Mouse (Mus musculus) heart, embryonic 14.5 days (tissue): ENCODE data around the gene Kif28. TPM values are rescaled to one million over a fixed set of nuclear protein-coding genes. Genes with fewer than 3 reads are reported as not detected.
"Not testable (repeated sequence)": the region's sequence is repeated elsewhere in the genome, so short reads cannot be mapped to it uniquely, and the experiment has no call there.

Source experiments
- ATAC-seq: fragments of 200-750 bp; cut with Nextera tagmentation; 2 replicates; pipeline ENCODE4 v1.8.0; 2017; ENCODE audit warnings: low read depth, moderate TSS enrichment; ENCODE audit not compliant: insufficient number of reproducible peaks, insufficient read depth, low FRiP score
- H3K27ac ChIP-seq, 2 experiments: fragments of 200-500 bp in 1 of 2; fragments of 300-500 bp in 1 of 2; sonication (generic) in 1 of 2; replicated peaks in 1 of 2; 2 replicates each; pipeline ENCODE4 v1.5.1; 2012 to 2014; ENCODE audit warnings: low read depth in 2 of 2, low read length in 2 of 2, control low read depth in 1 of 2, mild to moderate bottlenecking in 1 of 2, mixed read lengths in 1 of 2; ENCODE audit not compliant: control insufficient read depth in 1 of 2, insufficient read depth in 1 of 2
- H3K27me3 ChIP-seq: fragments of 300-500 bp; sonication (generic); 2 replicates; pipeline ENCODE4 v1.6.1; 2014; ENCODE audit warnings: mild to moderate bottlenecking, low read length, control low read depth; ENCODE audit not compliant: control insufficient read depth, insufficient read depth
- H3K36me3 ChIP-seq: fragments of 300-500 bp; sonication (generic); 2 replicates; pipeline ENCODE4 v1.6.1; 2014; ENCODE audit warnings: mild to moderate bottlenecking, control low read depth, low read length, mixed read lengths; ENCODE audit not compliant: control insufficient read depth, insufficient read depth
- H3K4me1 ChIP-seq, 2 experiments: fragments of 200-500 bp in 1 of 2; fragments of 300-500 bp in 1 of 2; sonication (generic) in 1 of 2; 2 replicates each; pipeline ENCODE4 v1.6.1; 2012 to 2014; ENCODE audit warnings: low read length in 2 of 2, control low read depth in 1 of 2, mixed read lengths in 1 of 2; ENCODE audit not compliant: control insufficient read depth in 2 of 2, insufficient read depth in 2 of 2
- H3K4me2 ChIP-seq: fragments of 300-500 bp; sonication (generic); 2 replicates; pipeline ENCODE4 v1.6.1; 2014; ENCODE audit warnings: mild to moderate bottlenecking, low read length
- H3K4me3 ChIP-seq, 2 experiments: fragments of 200-500 bp in 1 of 2; fragments of 300-500 bp in 1 of 2; sonication (generic) in 1 of 2; 2 replicates each; pipeline ENCODE4 v1.5.1; 2012 to 2014; ENCODE audit warnings: low read length in 2 of 2, mild to moderate bottlenecking in 2 of 2, control low read depth in 1 of 2, low read depth in 1 of 2, moderate library complexity in 1 of 2; ENCODE audit not compliant: control insufficient read depth in 1 of 2, insufficient read depth in 1 of 2
- H3K9ac ChIP-seq: fragments of 300-500 bp; sonication (generic); 2 replicates; pipeline ENCODE4 v1.6.1; 2014; ENCODE audit warnings: mild to moderate bottlenecking, low read length
- H3K9me3 ChIP-seq: fragments of 300-500 bp; sonication (generic); 2 replicates; pipeline ENCODE4 v1.6.1; 2016; ENCODE audit warnings: low read length, control low read depth; ENCODE audit not compliant: control insufficient read depth
- WGBS: fragments of 180-500 bp; shearing (Covaris S2); extraction: QIAGEN DNeasy Blood & Tissue Kit; methylation state at CpG from one replicate; pipeline ENCODE4 v1.1.7; 2014; 5-methylcytosine and 5-hydroxymethylcytosine counted together
- polyA plus RNA-seq: library from polyadenylated mRNA; unstranded; fragments of >200 nt; fragmentation: Nextera tagmentation; extraction: Ambion mirVana; gene quantifications from 2 replicates; pipeline ENCODE4 v1.2.1, GENCODE M21; 2014

The Kif28 gene
- polyA plus RNA-seq, 1 experiment from 2014 or later: 0.11 TPM

DNA sequence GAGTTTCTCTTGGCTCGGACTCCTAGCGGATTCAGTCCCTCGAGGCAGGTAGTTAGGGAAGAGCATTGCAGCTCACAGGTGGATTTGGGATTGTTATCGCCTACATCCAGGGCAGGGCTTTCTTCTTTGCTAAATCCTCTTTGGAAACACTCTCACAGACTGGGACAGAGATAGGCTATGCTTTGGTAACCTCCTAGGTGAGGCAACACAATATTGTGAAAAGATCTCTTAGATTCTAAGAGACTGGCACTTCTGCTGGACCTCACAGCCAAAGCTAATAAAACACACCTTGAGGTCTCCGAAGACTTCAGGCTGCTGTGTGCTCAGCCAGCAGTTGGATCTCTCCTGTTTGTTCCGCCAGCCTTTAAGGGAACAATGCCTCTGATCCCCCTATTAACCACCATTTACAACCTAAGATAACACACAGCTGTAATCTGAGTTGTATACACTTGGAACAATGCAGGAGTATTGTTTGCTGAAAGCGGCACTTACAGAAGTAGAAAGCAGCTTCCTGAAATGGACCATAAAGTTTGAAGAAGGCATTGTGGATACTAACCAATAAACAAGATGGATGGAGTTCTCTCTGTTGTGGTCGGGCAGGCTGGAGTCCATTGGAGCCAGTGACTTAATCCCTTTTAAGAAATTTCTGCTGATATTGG lies 22.1 kb downstream of the Kif28 start:
- 78% methylated on average over 8 of the region's 8 CpGs for WGBS
- ATAC-seq: no peak
- Histone ChIP-seq H3K36me3 (no peaks in the 10 kb centered on the region), H3K27me3 (no peaks in the 10 kb centered on the region), H3K4me1 (no peaks in the 10 kb centered on the region), H3K9me3 (no peaks in the 10 kb centered on the region), H3K4me3 (no peak overlapping the region), H3K4me2 (no peak overlapping the region), H3K9ac (no peak overlapping the region), H3K27ac (no peak overlapping the region)

DNA sequence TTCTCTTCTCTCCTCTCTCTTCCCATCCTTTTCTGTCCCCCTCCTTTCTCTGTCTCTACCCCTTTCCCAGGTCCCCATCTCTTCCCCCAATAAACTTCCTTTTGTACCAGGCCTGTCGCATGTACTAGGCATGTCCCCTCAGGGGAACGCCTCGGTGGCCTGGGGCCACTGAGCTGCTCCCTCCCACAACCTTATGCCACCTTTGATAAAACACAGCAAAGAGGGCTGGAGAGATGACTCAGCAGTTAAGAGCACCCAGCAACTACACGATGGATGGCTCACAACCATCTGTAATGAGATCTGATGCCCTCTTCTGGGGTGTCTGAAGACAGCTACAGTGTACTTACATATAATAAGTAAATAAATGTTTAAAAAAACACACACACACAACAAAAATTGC lies 29.3 kb downstream of the Kif28 start:
- ATAC-seq: no peak
- no peak overlapping the region for H3K4me3 ChIP-seq
- no peaks in the 10 kb centered on the region for H3K4me1 ChIP-seq
- WGBS: 92% methylated on average over 4 of the region's 4 CpGs
- no peak overlapping the region for H3K27ac ChIP-seq
- H3K4me2 ChIP-seq: no peak overlapping the region
- H3K9me3 ChIP-seq: no peaks in the 10 kb centered on the region
- H3K36me3 ChIP-seq: no peaks in the 10 kb centered on the region
- H3K27me3 ChIP-seq: no peaks in the 10 kb centered on the region
- H3K9ac ChIP-seq: no peak overlapping the region

DNA sequence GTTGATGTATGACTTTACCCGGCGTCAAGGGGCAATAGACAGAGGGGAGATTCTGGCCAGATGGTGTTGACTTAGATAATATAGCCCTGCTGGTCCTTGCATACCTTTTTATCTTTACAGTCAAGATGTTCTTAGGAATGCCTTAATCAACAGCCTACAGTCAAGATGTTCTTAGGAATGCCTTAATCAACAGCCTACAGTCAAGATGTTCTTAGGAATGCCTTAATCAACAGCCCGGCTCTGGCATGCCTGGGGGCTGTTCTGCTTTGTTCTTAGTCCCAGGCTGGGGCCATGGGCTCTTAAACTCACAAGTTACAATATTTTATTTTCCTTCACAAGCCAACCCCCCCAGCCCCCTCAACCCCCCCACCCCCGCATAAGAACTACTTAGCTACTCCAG lies 29.8 kb downstream of the Kif28 start:
- H3K4me2 ChIP-seq, H3K27me3 ChIP-seq, H3K36me3 ChIP-seq, H3K9me3 ChIP-seq, ATAC-seq, H3K4me1 ChIP-seq, H3K27ac ChIP-seq, H3K4me3 ChIP-seq, H3K9ac ChIP-seq: not testable (repeated sequence)
- 75% methylated on average over 3 of the region's 4 CpGs for WGBS

DNA sequence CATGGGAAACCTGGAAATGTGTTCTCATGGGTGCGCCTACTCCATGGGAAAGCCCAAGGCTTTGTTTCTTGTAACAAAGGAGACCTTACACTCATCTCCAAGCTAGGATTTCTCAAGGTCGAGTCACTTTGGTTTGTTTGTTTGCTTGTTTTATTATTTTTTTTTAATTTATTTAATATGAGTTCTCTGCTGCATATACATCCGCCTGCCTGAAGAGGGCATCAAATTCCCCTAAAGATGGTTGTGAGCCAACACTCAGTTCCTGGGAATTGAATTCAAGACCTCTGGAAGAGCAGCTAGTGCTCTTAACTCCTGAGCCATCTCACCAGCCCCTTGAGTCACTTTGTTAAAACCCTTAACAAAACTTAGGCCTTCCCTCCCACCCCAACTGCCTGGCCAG lies 31.7 kb downstream of the Kif28 start:
- Histone ChIP-seq H3K4me3 (no peak overlapping the region), H3K27me3 (no peaks in the 10 kb centered on the region), H3K36me3 (no peaks in the 10 kb centered on the region), H3K27ac (no peak overlapping the region), H3K9ac (no peak overlapping the region), H3K9me3 (no peaks in the 10 kb centered on the region), H3K4me1 (peaks cover 0 to 5% of the 10 kb centered on the region in 2 experiments; a peak in 2 of 4 replicates), H3K4me2 (no peak overlapping the region)
- WGBS: 82% methylated on average over 3 of the region's 3 CpGs
- ATAC-seq: no peak

DNA sequence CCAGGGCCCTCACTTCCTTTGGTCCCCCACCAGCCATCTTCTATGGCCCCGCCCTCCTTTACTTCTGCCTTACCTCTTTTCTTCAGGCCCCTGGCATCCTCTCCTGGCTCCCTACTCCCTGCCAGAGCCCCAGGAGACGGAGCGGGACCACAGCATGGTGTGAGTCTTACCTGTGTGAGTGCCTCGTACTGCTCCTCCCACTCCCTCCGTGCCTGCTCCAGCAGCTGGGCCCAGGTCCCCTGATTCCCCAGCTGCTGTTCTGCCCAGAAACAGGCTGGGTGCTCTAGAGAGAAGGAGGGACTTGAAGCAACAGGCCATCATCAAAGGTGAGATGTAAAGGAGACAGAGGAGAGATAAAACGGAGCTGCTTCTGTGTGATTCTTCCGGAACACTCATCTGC lies 32.4 kb downstream of the Kif28 start:
- ATAC-seq: no peak
- WGBS: 79% methylated on average over 7 of the region's 7 CpGs
- Histone ChIP-seq H3K4me3 (no peak overlapping the region), H3K27me3 (no peaks in the 10 kb centered on the region), H3K27ac (no peak overlapping the region), H3K9me3 (no peaks in the 10 kb centered on the region), H3K9ac (no peak overlapping the region), H3K4me2 (no peak overlapping the region), H3K36me3 (no peaks in the 10 kb centered on the region), H3K4me1 (peaks cover 0 to 5% of the 10 kb centered on the region in 2 experiments; a peak in 2 of 4 replicates)

DNA sequence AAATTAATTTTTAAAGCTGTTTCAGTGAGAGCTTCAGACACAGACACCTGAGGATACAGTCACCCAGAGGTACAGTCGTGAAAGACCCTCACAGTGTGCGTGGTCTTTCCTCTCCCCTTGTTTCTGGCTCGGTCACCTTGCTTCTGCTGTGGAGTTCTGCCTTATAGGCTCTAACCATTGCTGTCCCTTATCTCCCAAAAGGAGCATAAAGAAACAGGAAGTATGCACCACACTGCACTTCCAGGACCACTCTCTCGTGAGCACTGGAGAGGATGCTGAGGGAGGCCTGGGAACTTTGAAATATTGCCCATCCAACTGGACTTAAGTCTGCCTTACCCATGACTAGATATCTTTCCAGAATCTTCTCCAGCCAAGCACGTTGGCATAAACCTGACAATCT lies 34.3 kb downstream of the Kif28 start:
- Histone ChIP-seq H3K4me1 (peaks cover 0 to 5% of the 10 kb centered on the region in 2 experiments; a peak in 2 of 4 replicates), H3K4me2 (no peak overlapping the region), H3K9ac (no peak overlapping the region), H3K9me3 (no peaks in the 10 kb centered on the region), H3K27ac (no peak overlapping the region), H3K36me3 (no peaks in the 10 kb centered on the region), H3K4me3 (no peak overlapping the region), H3K27me3 (no peaks in the 10 kb centered on the region)
- 88% methylated on average over 5 of the region's 5 CpGs for WGBS
- no peak for ATAC-seq

DNA sequence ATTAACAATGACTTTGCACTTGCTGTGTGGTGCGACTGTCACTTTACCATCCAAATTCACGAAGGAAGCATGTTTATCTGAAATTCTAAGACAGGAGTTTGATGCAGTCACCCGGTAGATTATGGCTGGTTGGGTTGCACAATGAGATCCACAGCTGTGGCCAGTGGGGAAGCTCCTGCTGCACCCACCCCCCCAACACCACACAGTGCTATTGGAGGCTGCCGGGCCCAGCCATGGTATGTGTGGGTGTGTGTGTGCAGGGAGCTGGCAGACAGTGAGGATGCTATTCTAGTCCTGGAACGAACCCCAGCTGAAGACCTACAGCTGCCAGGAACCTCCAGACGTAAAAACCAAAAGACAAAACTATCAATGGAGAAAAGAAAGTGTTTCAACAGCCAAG lies 35.7 kb downstream of the Kif28 start:
- no peaks in the 10 kb centered on the region for H3K9me3 ChIP-seq
- no peak overlapping the region for H3K9ac ChIP-seq
- H3K27me3 ChIP-seq: no peaks in the 10 kb centered on the region
- H3K4me2 ChIP-seq: no peak overlapping the region
- no peak overlapping the region for H3K27ac ChIP-seq
- no peak for ATAC-seq
- H3K4me1 ChIP-seq: peaks cover 0 to 5% of the 10 kb centered on the region in 2 experiments; a peak in 2 of 4 replicates
- no peak overlapping the region for H3K4me3 ChIP-seq
- H3K36me3 ChIP-seq: no peaks in the 10 kb centered on the region
- WGBS: 57% methylated on average over 6 of the region's 6 CpGs

DNA sequence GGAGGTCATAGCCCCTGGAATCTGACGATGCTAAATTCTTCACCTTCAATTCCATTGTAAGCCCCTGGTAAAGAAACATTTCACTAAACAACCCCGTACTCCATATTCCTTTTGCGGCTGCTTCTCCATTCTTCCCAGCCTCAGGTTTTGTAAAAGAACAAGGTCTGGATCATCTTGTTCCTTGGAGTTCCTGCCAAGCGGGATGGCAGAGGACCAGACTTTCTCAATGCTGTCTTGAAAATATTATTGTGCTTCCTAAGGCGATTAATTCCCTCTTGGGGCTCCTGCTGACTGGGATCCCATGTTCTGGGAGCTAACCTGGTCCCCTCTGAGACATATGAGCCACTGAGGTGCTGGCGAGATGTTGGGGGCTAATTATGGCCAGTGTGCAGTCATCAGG lies 39.9 kb downstream of the Kif28 start:
- Histone ChIP-seq H3K4me3 (no peak overlapping the region), H3K36me3 (no peaks in the 10 kb centered on the region), H3K4me1 (peaks cover 3 to 13% of the 10 kb centered on the region in 2 experiments), H3K27ac (no peak overlapping the region), H3K4me2 (no peak overlapping the region), H3K27me3 (no peaks in the 10 kb centered on the region), H3K9ac (no peak overlapping the region), H3K9me3 (no peaks in the 10 kb centered on the region)
- no peak for ATAC-seq
- WGBS: 86% methylated on average over 6 of the region's 6 CpGs
